Mouse (Mus musculus) myocyte (in vitro differentiated cells): ENCODE data around the gene Pllp.

ENCODE experiments used
- CEBPB ChIP-seq: IDR thresholded peaks from 2 replicates; pipeline ENCODE4 v1.6.1; 2011; ENCODE audit warnings: mild to moderate bottlenecking, moderate library complexity; ENCODE audit not compliant: poor library complexity, insufficient read depth, severe bottlenecking
- E2F4 ChIP-seq: IDR thresholded peaks from one replicate; pipeline ENCODE4 v1.6.1; 2011; ENCODE audit warnings: mild to moderate bottlenecking, control low read depth, moderate library complexity; ENCODE audit not compliant: insufficient read depth
- MAX ChIP-seq: IDR thresholded peaks from one replicate; pipeline ENCODE4 v1.6.1; 2011; ENCODE audit warnings: low read depth, mild to moderate bottlenecking, control low read depth
- MYOD1 ChIP-seq, 3 experiments: IDR thresholded peaks; one replicate each; pipeline ENCODE4 v1.6.1; 2011; ENCODE audit warnings: control low read depth in 2 of 3, low read depth in 2 of 3, mild to moderate bottlenecking in 2 of 3, moderate library complexity in 1 of 3; ENCODE audit not compliant: insufficient read length in 2 of 3, control insufficient read depth in 1 of 3
- MYOG ChIP-seq, 3 experiments: IDR thresholded peaks; one replicate each; pipeline ENCODE4 v1.6.1; 2011; ENCODE audit warnings: control low read depth in 2 of 3, low read depth in 2 of 3, mild to moderate bottlenecking in 2 of 3; ENCODE audit not compliant: insufficient read length in 2 of 3, control insufficient read depth in 1 of 3, insufficient read depth in 1 of 3
- POLR2A ChIP-seq: IDR thresholded peaks from one replicate; pipeline ENCODE4 v1.6.1; 2011; ENCODE audit warnings: low read depth, mild to moderate bottlenecking, control low read depth, moderate library complexity; ENCODE audit not compliant: insufficient read length
- POLR2AphosphoS2 ChIP-seq: IDR thresholded peaks from one replicate; pipeline ENCODE4 v1.6.1; 2011; ENCODE audit warnings: low read depth, control low read depth; ENCODE audit not compliant: insufficient read length
- TCF12 ChIP-seq: IDR thresholded peaks from one replicate; pipeline ENCODE4 v1.6.1; 2011; ENCODE audit warnings: mild to moderate bottlenecking, control low read depth; ENCODE audit not compliant: poor library complexity, insufficient read depth, severe bottlenecking
- TCF3 ChIP-seq: IDR thresholded peaks from one replicate; pipeline ENCODE4 v1.6.1; 2011; ENCODE audit warnings: low read depth, control low read depth; ENCODE audit not compliant: insufficient read length
- USF1 ChIP-seq: IDR thresholded peaks from one replicate; pipeline ENCODE4 v1.6.1; 2011; ENCODE audit warnings: low read depth, mild to moderate bottlenecking, control low read depth, moderate library complexity

- TF ChIP-seq POLR2A (no peak), USF1 (no peak), MAX (no peak), CEBPB (no peak), MYOG (IDR thresholded peaks at IDR 0.05; ENCODE audit: control insufficient read depth in 1 of 3, insufficient read depth in 1 of 3, insufficient read length in 2 of 3, low read depth in 2 of 3) (no peak), POLR2AphosphoS2 (no peak), MYOD1 (IDR thresholded peaks at IDR 0.05; ENCODE audit: control insufficient read depth in 1 of 3, insufficient read length in 2 of 3, low read depth in 2 of 3) (no peak), TCF12 (no peak), TCF3 (no peak), E2F4 (no peak)
Measured at GRCm38 (mm10) chr8:94641938-94642337, 54.1 kb downstream of the Pllp start.
